Mouse (Mus musculus): ENCODE measurements at regions not wholly inside any gene's neighbourhood (a gene's known extent, or its start where the extent isn't known, plus 50 kb on each side); places are given as distances from the start of the nearest gene placed in this dataset.

DNA sequence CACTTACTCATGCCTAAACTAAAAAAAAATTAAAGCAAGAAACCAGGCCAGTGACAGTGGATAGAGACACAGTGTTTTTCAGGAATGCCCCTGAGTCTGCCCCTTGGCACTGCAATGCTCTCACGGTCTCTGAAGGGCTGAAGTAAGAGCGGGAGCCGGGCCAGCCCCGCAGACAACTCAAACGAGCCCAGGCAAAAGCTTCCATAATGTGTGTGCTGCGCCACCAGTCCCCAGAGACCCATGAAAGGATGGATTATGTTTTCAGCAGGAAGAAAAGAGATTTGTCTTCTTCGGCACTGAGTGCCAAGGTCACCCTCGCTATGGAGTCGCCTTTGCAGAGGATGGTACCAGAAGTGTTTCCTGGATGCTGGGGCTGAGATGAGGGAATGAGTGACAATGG, 81.7 kb upstream of the Adamts2 start:
- no peak for TF ChIP-seq CTCF (IDR thresholded peaks at IDR 0.05; ENCODE audit: borderline replicate concordance, insufficient read depth, low read depth, low read length)
- no peak for TF ChIP-seq POLR2A (IDR thresholded peaks at IDR 0.05; ENCODE audit: borderline replicate concordance, insufficient read depth, low read length)

Measured in cerebellum, adult 2 months (tissue).